Mouse (Mus musculus): ENCODE measurements around the gene Sos1.

DNA sequence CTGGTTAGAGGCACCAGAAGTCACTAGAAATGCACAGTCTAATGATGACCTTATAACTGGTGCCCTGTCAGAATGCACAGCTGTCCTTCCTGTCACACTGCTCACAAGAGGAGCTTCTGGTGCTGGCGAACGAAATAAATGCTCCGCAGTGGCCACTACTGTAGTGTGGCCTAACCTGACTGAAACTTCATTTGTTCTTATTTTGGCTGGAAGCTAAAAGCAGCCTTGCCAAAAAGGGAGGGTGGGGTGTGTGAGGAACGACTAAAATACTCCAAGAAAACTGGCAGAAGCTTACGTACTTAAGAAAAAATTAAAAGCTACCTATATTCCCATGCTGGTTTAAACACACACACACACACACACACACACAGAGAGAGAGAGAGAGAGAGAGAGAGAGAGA, 53.4 kb downstream of the Sos1 start:
- TF ChIP-seq CTCF (IDR thresholded peaks at IDR 0.05; ENCODE audit: borderline replicate concordance, control insufficient read depth, extremely low read depth, insufficient read depth, low read length, poor library complexity): no peak
- no peak for TF ChIP-seq POLR2A (IDR thresholded peaks at IDR 0.05; ENCODE audit: control insufficient read depth, extremely low read depth, insufficient read depth, low read length, poor library complexity)
